Mouse (Mus musculus) thymus, adult 2 months (tissue): ENCODE results near the gene Disc1.

Experiments
- CTCF ChIP-seq: fragments of 200-500 bp; IDR thresholded peaks from 2 replicates; pipeline ENCODE4 v1.5.1; 2012; ENCODE audit warnings: mild to moderate bottlenecking, control low read depth, low read length, moderate library complexity, borderline replicate concordance; ENCODE audit not compliant: control insufficient read depth, poor library complexity, insufficient read depth; ENCODE audit errors: extremely low read depth
- POLR2A ChIP-seq: fragments of 200-500 bp; IDR thresholded peaks from 2 replicates; pipeline ENCODE4 v1.6.1; 2012; ENCODE audit warnings: mild to moderate bottlenecking, low read length, control low read depth, moderate library complexity; ENCODE audit not compliant: control insufficient read depth, poor library complexity, insufficient read depth; ENCODE audit errors: extremely low read depth

GRCm38 (mm10) chr8:125197341-125198002, 143.5 kb downstream of the Disc1 start:
- TF ChIP-seq POLR2A (no peak), CTCF (no peak)
